Mouse (Mus musculus) kidney, embryonic 15.5 days (tissue): ENCODE data around the gene Serpina6. TPM values are rescaled to one million over a fixed set of nuclear protein-coding genes. Genes with fewer than 3 reads are reported as not detected.
"Not testable (repeated sequence)": the region's sequence is repeated elsewhere in the genome, so short reads cannot be mapped to it uniquely, and the experiment has no call there.

Experiments
- ATAC-seq: fragments of 200-750 bp; cut with Nextera tagmentation; replicated peaks from 2 replicates; pipeline ENCODE4 v1.8.0; 2017; ENCODE audit warnings: moderate TSS enrichment; ENCODE audit not compliant: low FRiP score
- H3K27ac ChIP-seq: fragments of 300-500 bp; sonication (generic); 2 replicates; pipeline ENCODE4 v1.5.1; 2015; ENCODE audit warnings: mild to moderate bottlenecking, inconsistent platforms
- H3K27me3 ChIP-seq: fragments of 300-500 bp; sonication (generic); 2 replicates; pipeline ENCODE4 v1.6.1; 2015; ENCODE audit warnings: inconsistent platforms
- H3K36me3 ChIP-seq: fragments of 300-500 bp; sonication (generic); 2 replicates; pipeline ENCODE4 v1.6.1; 2015; ENCODE audit warnings: inconsistent platforms
- H3K4me1 ChIP-seq: fragments of 300-500 bp; sonication (generic); 2 replicates; pipeline ENCODE4 v1.6.1; 2015; ENCODE audit warnings: inconsistent platforms
- H3K4me2 ChIP-seq: fragments of 300-500 bp; sonication (generic); 2 replicates; pipeline ENCODE4 v1.6.1; 2015; ENCODE audit warnings: moderate library complexity, mild to moderate bottlenecking, inconsistent platforms
- H3K4me3 ChIP-seq: fragments of 300-500 bp; sonication (generic); replicated peaks from 2 replicates; pipeline ENCODE4 v1.5.1; 2015; ENCODE audit warnings: mild to moderate bottlenecking, inconsistent platforms
- H3K9ac ChIP-seq: fragments of 300-500 bp; sonication (generic); 2 replicates; pipeline ENCODE4 v1.6.1; 2015; ENCODE audit warnings: mild to moderate bottlenecking, inconsistent platforms
- H3K9me3 ChIP-seq: fragments of 300-500 bp; sonication (generic); replicated peaks from 2 replicates; pipeline ENCODE4 v1.6.1; 2016; ENCODE audit warnings: inconsistent platforms
- WGBS: fragments of 180-500 bp; shearing (Covaris S2); methylation state at CpG from one replicate; pipeline ENCODE4 v1.1.7; 2015; ENCODE audit warnings: mixed read lengths; 5-methylcytosine and 5-hydroxymethylcytosine counted together
- polyA plus RNA-seq: library from polyadenylated mRNA; unstranded; fragments of >200 nt; fragmentation: Nextera tagmentation; extraction: Ambion mirVana; gene quantifications from 2 replicates; pipeline ENCODE4 v1.2.1, GENCODE M21; 2015

The Serpina6 gene
- polyA plus RNA-seq, 1 experiment from 2014 or later, result 29.8 TPM

DNA sequence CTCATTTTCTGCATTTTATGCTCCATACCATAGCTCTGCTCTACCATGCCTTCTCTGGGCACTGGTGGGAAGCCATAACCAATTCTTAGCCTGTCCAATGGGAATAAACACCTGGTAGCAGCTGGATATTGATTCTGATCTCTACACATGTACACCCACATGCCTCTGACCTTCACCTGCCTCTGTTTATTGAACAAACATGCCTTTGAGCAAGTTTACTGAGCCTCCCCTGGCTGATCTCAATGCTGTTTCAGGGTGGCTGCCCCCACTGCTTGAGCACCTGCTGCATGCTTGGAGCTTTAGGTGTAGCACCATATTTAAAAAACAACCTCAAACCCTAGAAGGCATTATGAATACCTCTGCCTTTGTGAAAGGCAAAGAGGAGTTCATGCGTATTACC is 22.8 kb upstream of the Serpina6 start:
- not testable (repeated sequence) for H3K9me3 ChIP-seq, H3K9ac ChIP-seq, H3K4me2 ChIP-seq, H3K27me3 ChIP-seq, H3K4me3 ChIP-seq, ATAC-seq, H3K4me1 ChIP-seq, H3K36me3 ChIP-seq, H3K27ac ChIP-seq
- 97% methylated on average over 1 of the region's 1 CpGs for WGBS

DNA sequence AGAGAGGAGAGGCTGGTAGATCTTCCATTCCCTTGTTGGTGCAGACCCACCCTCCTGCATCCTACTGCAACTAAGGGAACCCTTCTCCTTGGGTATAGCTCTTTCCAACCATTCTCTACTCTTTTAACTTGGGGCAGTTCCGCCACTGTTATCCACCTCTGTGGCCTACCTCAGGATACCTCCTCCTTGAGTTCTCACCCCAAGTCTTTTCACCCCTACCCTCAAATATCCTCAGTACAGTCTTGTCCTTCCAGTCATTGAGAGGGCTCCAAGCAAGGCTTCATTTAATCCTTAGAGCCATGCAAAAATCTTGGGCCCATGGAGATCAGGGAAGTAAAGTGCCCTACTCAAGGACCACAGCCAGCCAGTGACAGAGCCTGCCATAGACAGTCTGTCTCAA is 19.0 kb upstream of the Serpina6 start, which contains the start of gene Serpina16:
Serpina16 (minus strand) TSS at position 101 of the 400 bp plus-strand sequence.
- no peaks in the 10 kb centered on the region for H3K36me3 ChIP-seq
- H3K4me3 ChIP-seq, result no peak within 1 kb of the TSS
- H3K4me2 ChIP-seq, result no peak within 1 kb of the TSS
- H3K9ac ChIP-seq, result no peak within 1 kb of the TSS
- H3K27ac ChIP-seq, result no peak within 1 kb of the TSS
- WGBS, result 94% methylated on average over 1 of the region's 1 CpGs
- H3K27me3 ChIP-seq, result no peaks in the 10 kb centered on the region
- H3K4me1 ChIP-seq, result no peaks in the 10 kb centered on the region
- H3K9me3 ChIP-seq, result no peaks in the 10 kb centered on the region
- ATAC-seq, result no peak

DNA sequence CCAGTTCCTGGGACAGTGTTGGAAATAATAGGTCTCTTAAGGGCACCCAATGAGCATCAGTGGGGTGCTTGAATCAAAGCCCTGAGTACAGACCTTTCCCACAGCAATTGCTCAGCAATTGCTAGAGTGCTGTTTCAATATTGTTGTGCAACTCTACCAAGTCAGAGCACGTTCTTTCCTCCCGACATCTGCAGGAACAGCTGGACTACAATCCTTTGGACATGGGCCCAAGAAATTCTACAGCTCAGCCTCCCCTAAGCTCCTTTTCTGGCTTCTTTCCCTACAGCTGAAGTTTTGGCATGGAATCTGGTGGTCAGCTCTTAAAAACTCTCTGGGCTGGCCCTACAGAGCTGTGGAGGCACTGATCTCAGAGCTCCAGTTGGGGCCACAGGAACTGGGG is 16.2 kb upstream of the Serpina6 start:
- WGBS, result 57% methylated on average over 2 of the region's 2 CpGs

DNA sequence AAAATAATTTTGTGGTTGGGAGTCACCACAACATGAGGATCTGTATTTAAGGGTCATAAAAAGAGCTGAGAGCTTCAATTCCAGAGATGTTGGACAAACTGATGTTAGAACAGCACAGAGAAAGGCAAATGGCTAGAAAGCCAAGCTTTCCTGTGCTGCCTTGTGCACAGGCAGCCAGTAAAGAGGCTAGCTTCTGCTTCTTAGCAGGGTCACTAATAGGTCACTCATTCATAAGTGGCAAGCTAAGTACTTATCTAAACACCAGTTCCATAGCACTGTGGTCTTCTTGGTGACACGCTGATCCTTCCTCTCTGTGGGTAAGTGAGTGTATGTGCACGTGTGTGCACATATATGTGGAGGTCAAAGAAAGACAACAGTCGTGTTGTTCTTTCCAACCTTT is 14.5 kb upstream of the Serpina6 start:
- Histone ChIP-seq H3K9me3 (no peaks in the 10 kb centered on the region), H3K4me1 (no peaks in the 10 kb centered on the region), H3K4me2 (no peak overlapping the region), H3K27ac (no peak overlapping the region), H3K27me3 (no peaks in the 10 kb centered on the region), H3K9ac (no peak overlapping the region), H3K36me3 (no peaks in the 10 kb centered on the region), H3K4me3 (no peak overlapping the region)
- ATAC-seq, result no peak
- WGBS, result 83% methylated on average over 3 of the region's 3 CpGs

More for the DNA sequence above, 16.2 kb upstream of the Serpina6 start:
- Histone ChIP-seq H3K36me3 (no peaks in the 10 kb centered on the region), H3K4me2 (no peak overlapping the region), H3K9ac (no peak overlapping the region), H3K4me3 (no peak overlapping the region), H3K9me3 (no peaks in the 10 kb centered on the region), H3K4me1 (no peaks in the 10 kb centered on the region), H3K27ac (no peak overlapping the region), H3K27me3 (no peaks in the 10 kb centered on the region)
- no peak for ATAC-seq

DNA sequence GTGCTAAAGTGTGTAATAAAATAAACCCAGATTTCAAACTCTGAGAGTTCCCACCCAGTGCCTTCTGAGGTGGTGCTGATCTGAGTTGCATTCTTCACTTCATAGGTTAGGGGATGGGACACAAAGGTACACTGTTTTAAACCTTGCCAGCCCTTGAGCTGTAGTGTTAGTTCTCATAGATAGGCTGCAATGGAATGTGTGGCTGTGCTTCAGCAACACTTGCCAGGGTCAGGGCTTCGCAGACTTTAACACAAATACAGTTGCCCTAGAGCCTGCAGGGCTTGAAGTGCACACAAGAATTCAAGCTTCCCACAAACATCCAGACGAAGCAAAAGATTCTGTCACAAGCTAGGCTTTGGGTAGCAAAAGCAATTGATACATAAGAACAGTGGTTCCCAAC is 14.0 kb upstream of the Serpina6 start:
- H3K36me3 ChIP-seq, result no peaks in the 10 kb centered on the region
- WGBS, result 64% methylated on average over 2 of the region's 2 CpGs
- H3K4me2 ChIP-seq, result no peak overlapping the region
- ATAC-seq, result no peak
- H3K27ac ChIP-seq, result no peak overlapping the region
- H3K27me3 ChIP-seq, result no peaks in the 10 kb centered on the region
- no peak overlapping the region for H3K9ac ChIP-seq
- H3K9me3 ChIP-seq, result no peaks in the 10 kb centered on the region
- no peaks in the 10 kb centered on the region for H3K4me1 ChIP-seq
- H3K4me3 ChIP-seq, result no peak overlapping the region

DNA sequence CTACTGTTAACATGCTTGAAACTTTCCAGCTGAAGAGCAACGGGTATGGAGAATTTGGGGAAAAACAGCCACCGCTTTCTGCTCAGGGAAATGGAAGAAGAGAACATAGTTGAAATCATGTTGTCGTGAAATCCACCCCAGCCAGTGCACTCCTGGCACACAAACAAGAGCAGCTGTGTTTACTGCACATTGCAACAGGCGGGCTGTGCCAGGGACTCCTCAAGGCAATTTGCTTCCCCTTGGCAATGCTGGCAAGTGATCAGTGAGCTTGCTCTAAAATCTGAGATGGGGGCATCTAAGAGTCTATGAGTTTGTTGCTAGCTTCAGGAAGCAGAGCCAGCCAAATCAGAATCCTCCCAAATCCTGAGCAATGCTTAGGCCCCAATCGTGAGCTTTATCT is 13.3 kb upstream of the Serpina6 start:
- no peak overlapping the region for H3K4me2 ChIP-seq
- no peaks in the 10 kb centered on the region for H3K4me1 ChIP-seq
- no peak overlapping the region for H3K27ac ChIP-seq
- no peaks in the 10 kb centered on the region for H3K36me3 ChIP-seq
- H3K9ac ChIP-seq, result no peak overlapping the region
- H3K9me3 ChIP-seq, result no peaks in the 10 kb centered on the region
- WGBS, result 86% methylated on average over 5 of the region's 5 CpGs
- H3K4me3 ChIP-seq, result no peak overlapping the region
- no peaks in the 10 kb centered on the region for H3K27me3 ChIP-seq
- ATAC-seq, result no peak

DNA sequence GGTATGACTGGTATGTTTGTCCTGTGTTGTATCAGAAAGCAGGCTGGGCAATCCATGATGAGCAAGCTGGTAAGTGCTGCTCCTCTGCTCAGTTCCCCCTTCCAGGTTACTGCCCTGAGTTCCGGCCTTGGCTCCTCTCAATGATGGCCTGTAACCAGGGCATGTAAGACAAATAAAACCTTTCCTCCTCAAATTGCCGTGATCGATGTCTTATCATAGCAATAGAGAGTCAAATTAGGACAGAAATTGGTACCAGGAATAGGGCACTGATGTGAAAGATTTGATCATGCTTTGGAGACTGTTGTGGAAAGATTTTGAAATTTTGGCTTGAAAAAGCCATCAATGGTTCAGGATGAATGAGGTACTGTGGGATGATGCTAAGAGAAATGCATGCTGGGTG is 8.3 kb upstream of the Serpina6 start:
- no peaks in the 10 kb centered on the region for H3K27me3 ChIP-seq
- ATAC-seq, result no peak
- no peak overlapping the region for H3K4me3 ChIP-seq
- H3K9ac ChIP-seq, result no peak overlapping the region
- no peaks in the 10 kb centered on the region for H3K36me3 ChIP-seq
- H3K4me1 ChIP-seq, result no peaks in the 10 kb centered on the region
- no peaks in the 10 kb centered on the region for H3K9me3 ChIP-seq
- H3K27ac ChIP-seq, result no peak overlapping the region
- H3K4me2 ChIP-seq, result no peak overlapping the region
- WGBS, result 84% methylated on average over 3 of the region's 3 CpGs

DNA sequence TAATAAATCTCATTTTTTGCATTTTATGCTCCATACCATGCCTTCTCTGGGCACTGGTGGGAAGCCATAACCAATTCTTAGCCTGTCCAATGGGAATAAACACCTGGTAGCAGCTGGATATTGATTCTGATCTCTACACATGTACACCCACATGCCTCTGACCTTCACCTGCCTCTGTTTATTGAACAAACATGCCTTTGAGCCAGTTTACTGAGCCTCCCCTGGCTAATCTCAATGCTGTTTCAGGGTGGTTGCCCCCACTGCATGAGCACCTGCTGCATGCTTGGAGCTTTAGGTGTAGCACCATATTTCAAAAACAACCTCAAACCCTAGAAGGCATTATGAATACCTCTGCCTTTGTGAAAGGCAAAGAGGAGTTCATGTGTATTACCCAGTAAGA is 5.0 kb upstream of the Serpina6 start:
- not testable (repeated sequence) for H3K9ac ChIP-seq, ATAC-seq, H3K4me2 ChIP-seq, H3K36me3 ChIP-seq, H3K9me3 ChIP-seq, H3K27ac ChIP-seq, H3K4me1 ChIP-seq, H3K27me3 ChIP-seq, H3K4me3 ChIP-seq

DNA sequence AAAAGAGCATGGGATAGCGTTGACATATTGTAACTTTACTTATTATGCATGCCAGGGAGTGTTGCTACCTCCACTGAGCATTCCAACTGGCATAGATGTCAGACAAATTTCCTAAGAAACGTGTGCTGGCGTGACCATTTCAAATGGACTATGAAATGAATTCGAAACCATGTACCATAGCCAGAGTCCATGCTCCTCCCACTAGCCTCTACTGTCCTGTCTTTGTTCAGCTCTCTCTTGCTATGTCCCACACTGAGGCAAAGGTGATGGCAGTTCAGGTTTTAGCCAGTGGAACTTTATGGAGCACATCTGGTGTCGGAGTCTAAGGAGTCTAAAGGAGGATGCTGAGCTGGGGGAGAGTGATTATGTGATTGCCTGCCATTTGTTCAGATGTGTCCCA is 3.1 kb upstream of the Serpina6 start:
- H3K4me3 ChIP-seq, result no peak overlapping the region
- 73% methylated on average over 5 of the region's 5 CpGs for WGBS
- no peaks in the 10 kb centered on the region for H3K9me3 ChIP-seq
- H3K4me2 ChIP-seq, result no peak overlapping the region
- H3K9ac ChIP-seq, result no peak overlapping the region
- H3K27ac ChIP-seq, result no peak overlapping the region
- H3K4me1 ChIP-seq, result no peaks in the 10 kb centered on the region
- no peaks in the 10 kb centered on the region for H3K36me3 ChIP-seq
- H3K27me3 ChIP-seq, result no peaks in the 10 kb centered on the region
- no peak for ATAC-seq

DNA sequence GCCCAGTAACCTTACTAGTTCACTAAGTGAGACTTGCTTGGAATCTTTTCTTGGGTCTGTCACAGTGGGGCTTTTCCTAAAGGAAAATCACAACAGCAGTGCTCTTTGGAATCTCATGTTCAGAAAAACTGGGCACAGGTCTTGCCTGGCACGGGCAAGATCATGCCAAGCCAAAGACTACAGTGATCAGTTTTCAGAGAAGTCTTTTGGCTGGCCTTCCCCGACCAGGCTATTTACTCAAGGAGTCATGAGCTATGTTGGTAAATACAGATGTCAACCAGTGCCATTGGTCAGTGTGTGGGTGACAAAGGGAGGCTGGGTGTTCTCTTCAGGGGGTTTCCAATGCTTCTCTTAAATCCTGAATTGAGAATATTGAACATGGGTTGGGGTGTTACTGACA is 2.2 kb upstream of the Serpina6 start:
- WGBS, result 86% methylated on average over 2 of the region's 2 CpGs
- no peak for ATAC-seq
- H3K4me1 ChIP-seq, result no peaks in the 10 kb centered on the region
- H3K27ac ChIP-seq, result no peak overlapping the region
- H3K9ac ChIP-seq, result no peak overlapping the region
- no peaks in the 10 kb centered on the region for H3K27me3 ChIP-seq
- no peak overlapping the region for H3K4me2 ChIP-seq
- no peaks in the 10 kb centered on the region for H3K36me3 ChIP-seq
- no peak overlapping the region for H3K4me3 ChIP-seq
- no peaks in the 10 kb centered on the region for H3K9me3 ChIP-seq

DNA sequence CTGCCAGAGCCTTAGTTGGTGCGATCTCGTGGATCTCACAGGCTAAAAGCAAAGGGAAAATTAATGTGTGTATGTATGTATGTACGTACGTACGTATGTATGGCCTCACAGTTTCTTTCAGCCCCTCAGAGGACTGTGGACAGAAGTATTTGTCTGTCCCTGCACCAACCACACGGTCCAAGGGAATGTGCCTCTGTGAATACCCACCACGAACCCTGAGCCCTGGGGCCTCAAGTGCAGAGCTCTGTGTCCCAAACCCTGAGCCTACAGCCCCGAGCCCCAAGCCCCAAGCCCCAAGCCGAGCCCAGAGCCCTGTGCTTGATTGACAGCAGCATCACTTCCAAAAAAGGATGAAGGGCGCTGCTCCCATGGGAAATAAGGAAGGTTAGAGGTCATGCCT is 979 bp upstream of the Serpina6 start:
- no peak for ATAC-seq
- no peak overlapping the region for H3K4me2 ChIP-seq
- no peak overlapping the region for H3K4me3 ChIP-seq
- H3K9ac ChIP-seq, result no peak overlapping the region
- H3K27ac ChIP-seq, result no peak overlapping the region
- no peaks in the 10 kb centered on the region for H3K9me3 ChIP-seq
- H3K36me3 ChIP-seq, result no peaks in the 10 kb centered on the region
- WGBS, result 82% methylated on average over 10 of the region's 10 CpGs
- no peaks in the 10 kb centered on the region for H3K27me3 ChIP-seq
- no peaks in the 10 kb centered on the region for H3K4me1 ChIP-seq

DNA sequence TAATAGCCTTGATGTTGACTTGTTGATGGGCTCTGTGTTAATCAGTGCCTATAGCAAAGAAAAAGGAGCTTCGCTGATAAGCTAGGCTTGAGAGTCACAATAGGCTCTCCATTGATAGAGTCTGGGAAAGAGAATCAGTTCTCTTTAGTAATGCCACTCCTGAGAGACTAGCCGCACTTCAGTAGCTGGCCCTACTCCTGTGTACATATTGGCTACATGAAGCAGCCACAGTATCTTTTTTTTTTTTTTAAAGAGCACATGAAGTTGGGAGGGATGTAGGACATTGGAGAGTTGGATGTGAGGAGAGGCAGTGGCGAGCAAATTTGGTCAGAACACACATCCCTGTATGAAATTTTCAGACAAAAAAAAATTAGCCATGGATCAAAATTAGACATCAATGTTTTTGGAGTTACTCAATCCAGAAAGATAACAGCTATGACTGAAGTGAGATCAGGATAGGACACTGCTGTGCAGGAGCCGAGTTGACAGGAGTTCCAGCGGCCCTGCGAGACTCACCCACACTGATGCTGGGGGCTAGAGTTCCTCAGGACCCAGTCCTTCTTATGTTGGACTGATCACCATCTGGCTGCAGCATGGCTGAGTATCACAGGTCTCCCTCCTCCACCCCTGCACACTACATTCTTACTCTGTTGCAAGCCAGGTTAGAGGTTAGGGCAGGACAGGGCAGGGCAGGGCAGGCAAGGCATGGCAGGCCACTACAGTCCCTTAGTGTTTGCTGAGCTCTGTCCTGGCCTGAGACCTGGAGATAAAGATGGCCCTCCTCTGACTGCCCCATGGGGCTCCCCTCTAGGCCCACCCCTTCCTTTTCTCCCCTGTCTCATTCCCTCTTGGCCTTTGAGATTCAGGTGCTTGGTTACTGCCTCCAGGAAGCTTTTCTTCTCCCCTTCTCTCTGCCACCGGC is 1.6 kb downstream of the Serpina6 start:
- no peak for ATAC-seq

DNA sequence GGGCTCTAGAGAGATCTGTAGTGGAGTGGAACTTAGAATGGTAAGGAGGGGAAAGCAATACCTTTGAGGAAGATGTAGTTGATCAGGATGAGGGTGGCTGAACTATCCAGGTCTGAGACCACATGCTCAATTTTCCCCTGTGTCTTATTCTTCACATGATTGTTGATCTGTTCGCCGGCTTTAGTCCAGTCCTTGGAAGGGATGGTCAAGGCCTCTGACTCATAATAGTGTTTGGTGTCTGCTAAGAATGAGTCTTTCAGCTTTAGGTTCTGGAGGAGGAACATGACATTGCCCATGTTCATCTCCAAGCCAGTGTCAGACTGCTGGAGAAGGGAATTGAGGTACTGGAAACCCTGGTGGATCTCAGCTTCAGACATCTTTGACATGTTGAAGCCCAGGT is 3.2 kb downstream of the Serpina6 start:
- H3K9me3 ChIP-seq, result no peaks in the 10 kb centered on the region
- no peak for ATAC-seq
- no peaks in the 10 kb centered on the region for H3K4me1 ChIP-seq
- 94% methylated on average over 2 of the region's 2 CpGs for WGBS
- H3K27me3 ChIP-seq, result no peaks in the 10 kb centered on the region
- H3K9ac ChIP-seq, result no peak overlapping the region
- no peak overlapping the region for H3K27ac ChIP-seq
- H3K36me3 ChIP-seq, result no peaks in the 10 kb centered on the region
- no peak overlapping the region for H3K4me2 ChIP-seq
- H3K4me3 ChIP-seq, result no peak overlapping the region

More for the DNA sequence above, 1.6 kb downstream of the Serpina6 start:
- no peak overlapping the region for H3K9ac ChIP-seq
- H3K4me3 ChIP-seq, result no peak overlapping the region
- 89% methylated on average over 7 of the region's 7 CpGs for WGBS
- no peaks in the 10 kb centered on the region for H3K4me1 ChIP-seq
- no peaks in the 10 kb centered on the region for H3K36me3 ChIP-seq
- H3K4me2 ChIP-seq, result no peak overlapping the region
- H3K27ac ChIP-seq, result no peak overlapping the region
- no peaks in the 10 kb centered on the region for H3K9me3 ChIP-seq
- no peaks in the 10 kb centered on the region for H3K27me3 ChIP-seq
